Mouse (Mus musculus) heart, embryonic 15.5 days (tissue): ENCODE measurements around the gene Gm6408. TPM values are rescaled to one million over a fixed set of nuclear protein-coding genes. Genes with fewer than 3 reads are reported as not detected.

Experiments
- polyA plus RNA-seq: library from polyadenylated mRNA; unstranded; fragments of >200 nt; fragmentation: Nextera tagmentation; extraction: Ambion mirVana; gene quantifications from 2 replicates; pipeline ENCODE4 v1.2.1, GENCODE M21; 2015

The Gm6408 gene
- polyA plus RNA-seq, 1 experiment from 2014 or later = not detected

Other genes with a start within 250 kb of the Gm6408 start
- gene Wasf3, start 97.0 kb upstream of the Gm6408 start, polyA plus RNA-seq = 0.11 and 0.37 TPM in 2 replicates
- gene Gm6370, start 9.4 kb downstream of the Gm6408 start, polyA plus RNA-seq = not detected in 2 replicates
- not detected in 2 replicates for gene 4930449I24Rik, start 20.4 kb downstream of the Gm6408 start, polyA plus RNA-seq
- not detected in 2 replicates for gene Gm3402, start 32.2 kb downstream of the Gm6408 start, polyA plus RNA-seq
- not detected in 2 replicates for gene Gm3404, start 43.8 kb downstream of the Gm6408 start, polyA plus RNA-seq
- not detected in 2 replicates for gene Gm3409, start 55.7 kb downstream of the Gm6408 start, polyA plus RNA-seq
- gene Gm3415, start 74.2 kb downstream of the Gm6408 start, polyA plus RNA-seq = not detected in 2 replicates
- not detected in 2 replicates for gene Gpr12, start 103.3 kb downstream of the Gm6408 start, polyA plus RNA-seq